Mouse (Mus musculus) spleen, adult 2 months (tissue): ENCODE measurements around the gene Gosr2.

Experiments used
- CTCF ChIP-seq: fragments of 200-500 bp; IDR thresholded peaks from 2 replicates; pipeline ENCODE4 v1.5.1; 2011; ENCODE audit warnings: mild to moderate bottlenecking, inconsistent platforms; ENCODE audit not compliant: insufficient read depth, insufficient read length, insufficient replicate concordance; ENCODE audit errors: extremely low read depth
- POLR2A ChIP-seq: fragments of 200-500 bp; IDR thresholded peaks from 2 replicates; pipeline ENCODE4 v1.6.1; 2011; ENCODE audit warnings: low read depth, low read length, inconsistent platforms

- no peak for TF ChIP-seq CTCF
- TF ChIP-seq POLR2A = no peak
These were observed 54.5 kb downstream of the Gosr2 start for GRCm38 (mm10) chr11:103643211-103643610.
